Mouse (Mus musculus) CH12.LX (cell line): ENCODE data around the gene Ccdc138. TPM values are rescaled to one million over a fixed set of nuclear protein-coding genes. Genes with fewer than 3 reads are reported as not detected.

Experiments
- DNase-seq: peaks from one replicate; pipeline ENCODE4 v3.0.0-alpha.2; 2013; ENCODE audit errors: extremely low read depth
- H3K27ac ChIP-seq: 2 replicates; pipeline ENCODE4 v1.5.1; 2012; ENCODE audit warnings: low read depth, mild to moderate bottlenecking, control low read depth, moderate library complexity; ENCODE audit not compliant: insufficient read depth
- H3K27me3 ChIP-seq: replicated peaks from 2 replicates; pipeline ENCODE3; 2012; ENCODE audit warnings: inconsistent platforms
- H3K36me3 ChIP-seq, 2 experiments: replicated peaks in 1 of 2; 2 replicates each; pipeline versions ENCODE3 to v1.6.1; 2012; ENCODE audit warnings: inconsistent platforms in 1 of 2, low read length in 1 of 2, mild to moderate bottlenecking in 1 of 2, mixed read lengths in 1 of 2, moderate library complexity in 1 of 2; ENCODE audit not compliant: control insufficient read depth in 1 of 2, insufficient read depth in 1 of 2
- H3K4me1 ChIP-seq, 2 experiments: 2 replicates each; pipeline ENCODE4 v1.6.1; 2012; ENCODE audit warnings: inconsistent platforms in 1 of 2, moderate library complexity in 1 of 2; ENCODE audit not compliant: insufficient read depth in 2 of 2, control insufficient read depth in 1 of 2
- H3K4me2 ChIP-seq: 2 replicates; pipeline ENCODE4 v1.6.1; 2012; ENCODE audit warnings: low read depth, mild to moderate bottlenecking, control low read depth; ENCODE audit not compliant: poor library complexity, insufficient read depth, severe bottlenecking
- H3K4me3 ChIP-seq, 3 experiments: fragments of 150-350 bp in 1 of 3; sonication (generic) in 1 of 3; replicated peaks in 1 of 3; 2 replicates each; pipeline versions ENCODE3 to v1.5.1; 2011 to 2012; ENCODE audit warnings: low read depth in 2 of 3, low read length in 2 of 3, mild to moderate bottlenecking in 2 of 3, moderate library complexity in 2 of 3, control low read depth in 1 of 3, improper control_type of control experiment in 1 of 3, inconsistent platforms in 1 of 3, mixed read lengths in 1 of 3; ENCODE audit not compliant: poor library complexity in 1 of 3
- H3K79me2 ChIP-seq: replicated peaks from 2 replicates; pipeline ENCODE4 v1.6.1; 2012; ENCODE audit warnings: mild to moderate bottlenecking, moderate library complexity; ENCODE audit not compliant: control insufficient read depth, poor library complexity, insufficient read depth, severe bottlenecking; ENCODE audit errors: extremely low read depth
- H3K9ac ChIP-seq: 2 replicates; pipeline ENCODE4 v1.6.1; 2012; ENCODE audit warnings: low read depth, mild to moderate bottlenecking, control low read depth, moderate library complexity; ENCODE audit not compliant: insufficient read depth
- H3K9me3 ChIP-seq: replicated peaks from 2 replicates; pipeline ENCODE3; 2012; ENCODE audit warnings: low read length, inconsistent platforms, mixed read lengths
- BHLHE40 ChIP-seq: IDR thresholded peaks from 2 replicates; pipeline ENCODE4 v1.6.1; 2011; ENCODE audit warnings: mild to moderate bottlenecking, low read depth, low read length, improper control_type of control experiment
- CHD2 ChIP-seq: IDR thresholded peaks from 2 replicates; pipeline ENCODE4 v1.6.1; 2011; ENCODE audit warnings: low read length, improper control_type of control experiment
- CTCF ChIP-seq, 2 experiments: IDR thresholded peaks in 1 of 2; conservative IDR thresholded peaks in 1 of 2; 2 replicates each; pipeline ENCODE4 v1.5.1; 2011 to 2012; ENCODE audit warnings: low read depth in 2 of 2, low read length in 2 of 2, improper control_type of control experiment in 1 of 2, inconsistent platforms in 1 of 2, mild to moderate bottlenecking in 1 of 2, moderate library complexity in 1 of 2
- E2F4 ChIP-seq: IDR thresholded peaks from 2 replicates; pipeline ENCODE4 v1.6.1; 2011; ENCODE audit warnings: low read depth, low read length, improper control_type of control experiment; ENCODE audit not compliant: insufficient replicate concordance
- ELF1 ChIP-seq: IDR thresholded peaks from 2 replicates; pipeline ENCODE4 v1.6.1; 2014; ENCODE audit warnings: low read depth, mild to moderate bottlenecking, inconsistent platforms, low read length, improper control_type of control experiment
- EP300 ChIP-seq: IDR thresholded peaks from 2 replicates; pipeline ENCODE4 v1.6.1; 2011; ENCODE audit warnings: low read length, improper control_type of control experiment
- ETS1 ChIP-seq: conservative IDR thresholded peaks from 2 replicates; pipeline ENCODE4 v1.6.1; 2012; ENCODE audit warnings: low read depth, mild to moderate bottlenecking, inconsistent platforms, low read length, improper control_type of control experiment, moderate library complexity
- HCFC1 ChIP-seq: IDR thresholded peaks from 2 replicates; pipeline ENCODE4 v1.6.1; 2012; ENCODE audit warnings: low read depth, mild to moderate bottlenecking, inconsistent platforms, low read length, improper control_type of control experiment
- JUN ChIP-seq: IDR thresholded peaks from 2 replicates; pipeline ENCODE4 v1.6.1; 2011; ENCODE audit warnings: low read depth, mild to moderate bottlenecking, low read length, improper control_type of control experiment, moderate library complexity; ENCODE audit not compliant: insufficient read depth
- KAT2A ChIP-seq: IDR thresholded peaks from 2 replicates; pipeline ENCODE4 v1.6.1; 2012; ENCODE audit warnings: low read length, improper control_type of control experiment, inconsistent platforms; ENCODE audit not compliant: insufficient replicate concordance
- MAFK ChIP-seq: IDR thresholded peaks from 2 replicates; pipeline ENCODE4 v1.6.1; 2011; ENCODE audit warnings: low read length, improper control_type of control experiment; ENCODE audit not compliant: insufficient replicate concordance
- MAZ ChIP-seq: IDR thresholded peaks from 2 replicates; pipeline ENCODE4 v1.6.1; 2012; ENCODE audit warnings: low read depth, mild to moderate bottlenecking, inconsistent platforms, low read length, improper control_type of control experiment, moderate library complexity
- MEF2A ChIP-seq: IDR thresholded peaks from 2 replicates; pipeline ENCODE4 v1.6.1; 2014; ENCODE audit warnings: low read depth, mild to moderate bottlenecking, inconsistent platforms, low read length, improper control_type of control experiment, borderline replicate concordance
- MYC ChIP-seq: IDR thresholded peaks from 2 replicates; pipeline ENCODE4 v1.6.1; 2011; ENCODE audit warnings: low read depth, mild to moderate bottlenecking, improper control_type of control experiment, low read length
- PAX5 ChIP-seq: IDR thresholded peaks from 2 replicates; pipeline ENCODE4 v1.6.1; 2012; ENCODE audit warnings: low read length, inconsistent platforms, mixed read lengths
- POLR2A ChIP-seq: IDR thresholded peaks from 2 replicates; pipeline ENCODE4 v1.6.1; 2011; ENCODE audit warnings: low read depth, mild to moderate bottlenecking, improper control_type of control experiment, low read length
- POLR2AphosphoS2 ChIP-seq: IDR thresholded peaks from 2 replicates; pipeline ENCODE4 v1.6.1; 2011; ENCODE audit warnings: low read depth, low read length, improper control_type of control experiment
- RCOR1 ChIP-seq: conservative IDR thresholded peaks from 2 replicates; pipeline ENCODE4 v1.6.1; 2012; ENCODE audit warnings: low read depth, mild to moderate bottlenecking, inconsistent platforms, low read length, improper control_type of control experiment
- SIN3A ChIP-seq: IDR thresholded peaks from 2 replicates; pipeline ENCODE4 v1.6.1; 2012; ENCODE audit warnings: low read length, improper control_type of control experiment, inconsistent platforms
- TCF12 ChIP-seq: IDR thresholded peaks from 2 replicates; pipeline ENCODE4 v1.6.1; 2014; ENCODE audit warnings: low read depth, mild to moderate bottlenecking, inconsistent platforms, low read length, improper control_type of control experiment
- UBTF ChIP-seq: IDR thresholded peaks from 2 replicates; pipeline ENCODE4 v1.6.1; 2012; ENCODE audit warnings: low read depth, mild to moderate bottlenecking, inconsistent platforms, low read length, improper control_type of control experiment, moderate library complexity
- USF1 ChIP-seq: IDR thresholded peaks from 2 replicates; pipeline ENCODE4 v1.6.1; 2014; ENCODE audit warnings: low read depth, mild to moderate bottlenecking, inconsistent platforms, low read length, improper control_type of control experiment
- USF2 ChIP-seq: conservative IDR thresholded peaks from 2 replicates; pipeline ENCODE4 v1.6.1; 2011; ENCODE audit warnings: low read depth, low read length, improper control_type of control experiment
- ZC3H11A ChIP-seq: IDR thresholded peaks from 2 replicates; pipeline ENCODE4 v1.6.1; 2012; ENCODE audit warnings: low read depth, mild to moderate bottlenecking, inconsistent platforms, low read length, improper control_type of control experiment
- ZNF384 ChIP-seq: IDR thresholded peaks from 2 replicates; pipeline ENCODE4 v1.6.1; 2012; ENCODE audit warnings: low read depth, low read length, improper control_type of control experiment, inconsistent platforms
- dilution Hi-C: fragments of 300-500 bp; cut with MboI; formaldehyde crosslinking; loops from 2 replicates; pipeline ENCODE4 v1.14.3; 2020; ENCODE audit warnings: low sequenced_read_pairs; ENCODE audit not compliant: extremely low pct_unique_long_range_greater_than_20kb, extremely low pct_ligation_motif_present
- in situ Hi-C: fragments of 300-500 bp; cut with MboI; formaldehyde crosslinking; loops from 3 replicates; pipeline ENCODE4 v1.14.3; 2019; ENCODE audit warnings: low sequenced_read_pairs, low pct_ligation_motif_present, low pct_unique_long_range_greater_than_20kb, mixed read lengths
- polyA plus RNA-seq: library from polyadenylated mRNA; unstranded; fragments of >175 nt; gene quantifications from 2 replicates; pipeline ENCODE4 v1.2.1, GENCODE M21; 2012; ENCODE audit warnings: low read depth; ENCODE audit not compliant: insufficient read length
- total RNA-seq, 2 experiments: library from RNA; depleted of rRNA; stranded (reverse); fragments of 300-350 nt in 1 of 2; fragments of >200 nt in 1 of 2; gene quantifications; 2 replicates each; pipeline ENCODE4 v1.2.3; 2012 to 2014

Ccdc138 gene
- total and polyA plus RNA-seq, 3 experiments: 1.7 to 3.1 (median 2.2) TPM

DNA sequence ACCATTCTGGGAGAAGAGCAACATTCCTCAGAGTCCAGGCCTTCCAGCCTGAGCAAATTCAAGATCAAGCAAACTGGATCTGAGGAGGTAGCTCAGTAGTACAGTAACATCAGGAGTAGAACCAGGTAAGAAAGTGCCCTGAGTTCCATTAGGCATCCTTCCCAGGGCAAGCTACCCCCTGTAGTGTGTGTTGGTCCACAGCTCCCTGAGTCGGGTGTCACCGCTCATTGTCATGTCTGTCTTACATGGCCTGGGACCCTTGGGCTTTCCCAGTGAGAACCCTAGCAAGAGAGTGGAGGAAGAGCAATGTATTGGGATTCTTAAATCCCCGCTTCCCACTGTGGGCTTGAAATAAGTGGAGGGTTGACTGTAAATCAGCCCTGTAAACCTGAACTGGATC is 97.4 kb downstream of the Ccdc138 start:
- TF ChIP-seq RCOR1: no peak
- TF ChIP-seq SIN3A: no peak
- no peak for TF ChIP-seq ZC3H11A
- TF ChIP-seq ZNF384: no peak
- no peak for TF ChIP-seq JUN
- no peak for TF ChIP-seq USF2
- no peak for TF ChIP-seq ETS1
- TF ChIP-seq CTCF (conservative IDR thresholded peaks at IDR 0.05 in 1 of 2, IDR thresholded peaks at IDR 0.05 in 1 of 2; ENCODE audit: low read depth in 2 of 2, low read length in 2 of 2): no peak
- no peak for TF ChIP-seq KAT2A
- TF ChIP-seq E2F4: no peak
- no peak for TF ChIP-seq CHD2
- TF ChIP-seq, all 38 proteins: peak for 0

DNA sequence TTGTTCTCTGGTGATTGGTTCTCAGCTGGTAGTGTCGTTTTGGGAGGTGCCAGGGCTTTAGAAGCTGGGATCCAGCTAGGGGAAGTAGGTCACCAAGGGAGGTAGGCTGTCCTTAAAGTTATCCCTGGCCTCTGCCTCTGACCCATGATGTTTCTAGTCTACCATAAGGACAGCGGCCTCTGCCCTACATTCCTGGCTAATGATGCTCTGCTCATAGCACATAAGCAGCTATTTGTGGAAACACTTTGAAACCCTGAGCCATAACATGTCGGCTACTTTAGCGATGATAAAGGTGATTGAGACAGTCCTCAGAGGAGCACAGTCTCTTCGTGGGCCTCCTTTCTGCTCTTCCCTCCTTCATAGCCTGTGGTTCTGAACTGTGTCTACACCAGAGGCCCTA is 98.1 kb downstream of the Ccdc138 start:
- Histone ChIP-seq H3K79me2 (no peaks in the 10 kb centered on the region), H3K27me3 (peaks cover 1% of the 10 kb centered on the region), H3K4me2 (no peak overlapping the region), H3K27ac (no peak overlapping the region), H3K36me3 (no peaks in the 10 kb centered on the region), H3K9ac (no peak overlapping the region), H3K4me1 (no peaks in the 10 kb centered on the region)
- DNase-seq: no peak
- in situ Hi-C loops (no loop called here), dilution Hi-C loops (no loop called here)
- no peak for TF ChIP-seq MYC
- no peak for TF ChIP-seq JUN
- no peak for TF ChIP-seq ZNF384
- TF ChIP-seq MAZ: no peak
- TF ChIP-seq, all 38 proteins: peak for 0
- H3K4me3 ChIP-seq: no peak overlapping the region
- H3K9me3 ChIP-seq: peaks cover 4% of the 10 kb centered on the region

More for the DNA sequence above, 97.4 kb downstream of the Ccdc138 start:
- Histone ChIP-seq H3K9ac (no peak overlapping the region), H3K9me3 (peaks cover 4% of the 10 kb centered on the region), H3K27me3 (peaks cover 1% of the 10 kb centered on the region), H3K36me3 (no peaks in the 10 kb centered on the region), H3K4me2 (no peak overlapping the region), H3K27ac (no peak overlapping the region), H3K4me3 (no peak overlapping the region), H3K79me2 (no peaks in the 10 kb centered on the region), H3K4me1 (no peaks in the 10 kb centered on the region)
- no peak for DNase-seq
- dilution Hi-C loops: no loop called here
- in situ Hi-C loops: no loop called here

DNA sequence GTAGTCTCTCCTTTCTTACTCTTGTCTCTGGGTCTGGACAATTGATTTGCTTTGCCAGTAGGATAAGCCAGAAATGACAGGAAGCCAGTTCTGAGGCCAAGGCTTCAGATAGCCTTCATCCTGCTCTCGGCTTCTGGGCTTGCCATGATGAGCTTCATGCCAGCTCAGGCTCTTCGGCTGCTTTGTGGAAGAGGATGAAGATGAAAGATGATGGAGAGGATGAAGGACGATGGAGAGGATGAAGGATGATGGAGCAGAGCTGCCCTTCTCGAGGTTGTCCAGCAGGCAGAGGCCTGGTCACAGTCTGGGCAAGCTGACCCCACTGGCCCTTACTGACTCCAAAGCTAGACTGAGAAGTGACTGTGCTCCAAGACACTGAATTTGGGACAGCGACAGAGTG is 102.4 kb downstream of the Ccdc138 start:
- Histone ChIP-seq H3K4me3 (no peak overlapping the region), H3K4me1 (no peaks in the 10 kb centered on the region), H3K27me3 (peaks cover 5% of the 10 kb centered on the region), H3K9me3 (no peaks in the 10 kb centered on the region), H3K4me2 (no peak overlapping the region), H3K36me3 (no peaks in the 10 kb centered on the region), H3K79me2 (no peaks in the 10 kb centered on the region), H3K27ac (no peak overlapping the region), H3K9ac (no peak overlapping the region)
- in situ Hi-C loops (loop anchor here (25.0 kb wide), 1 partner anchor 1163 kb away; no protein-coding TSS in a partner anchor), dilution Hi-C loops (no loop called here)
- no peak for DNase-seq
- no peak for TF ChIP-seq TCF12
- TF ChIP-seq E2F4: no peak
- TF ChIP-seq RCOR1: no peak
- TF ChIP-seq PAX5: no peak
- TF ChIP-seq CTCF (conservative IDR thresholded peaks at IDR 0.05 in 1 of 2, IDR thresholded peaks at IDR 0.05 in 1 of 2; ENCODE audit: low read depth in 2 of 2, low read length in 2 of 2): no peak
- TF ChIP-seq BHLHE40: no peak
- no peak for TF ChIP-seq ETS1
- TF ChIP-seq HCFC1: no peak
- no peak for TF ChIP-seq EP300
- no peak for TF ChIP-seq ELF1
- no peak for TF ChIP-seq MEF2A
- TF ChIP-seq USF1: no peak
- TF ChIP-seq UBTF: no peak
- TF ChIP-seq MAFK: no peak
- TF ChIP-seq POLR2A: no peak
- no peak for TF ChIP-seq POLR2AphosphoS2
